Mouse (Mus musculus) lung, postnatal 0 days (tissue): ENCODE data around the gene Il10.

Experiments
- CTCF ChIP-seq: IDR thresholded peaks from 2 replicates; pipeline ENCODE4 v1.5.1; 2016; ENCODE audit warnings: antibody characterized with exemption, mild to moderate bottlenecking
- EP300 ChIP-seq: IDR thresholded peaks from 2 replicates; pipeline ENCODE4 v1.6.1; 2016; ENCODE audit warnings: antibody characterized with exemption, mild to moderate bottlenecking, control low read depth

DNA sequence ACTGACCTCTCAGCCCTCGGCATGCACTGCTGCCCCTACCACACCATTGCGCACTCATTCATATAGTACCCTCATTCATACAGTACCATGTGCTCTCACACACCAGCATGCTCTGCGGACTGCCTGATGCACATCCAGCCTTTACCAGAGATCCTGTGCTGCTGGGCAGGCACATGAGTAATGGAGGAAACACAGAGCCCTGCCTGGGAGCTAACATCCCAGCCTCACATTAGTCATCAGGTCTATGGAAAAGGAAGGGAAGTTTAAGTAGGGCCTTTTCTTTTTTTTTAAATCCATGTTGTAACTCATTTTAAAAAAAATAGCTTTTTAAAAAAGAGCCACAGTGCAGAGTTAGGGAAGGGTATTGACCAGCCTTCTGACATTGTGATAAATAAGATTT is 23.1 kb downstream of the Il10 start:
- TF ChIP-seq CTCF (no peak), EP300 (no peak)
